Mouse (Mus musculus) embryo, embryonic 10 days (tissue): ENCODE data around the gene Slc3a1.

Experiments
- DNase-seq: peaks from one replicate; pipeline ENCODE4 v3.0.0-alpha.2; 2015; ENCODE audit warnings: low spot score

The Slc3a1 gene

DNA sequence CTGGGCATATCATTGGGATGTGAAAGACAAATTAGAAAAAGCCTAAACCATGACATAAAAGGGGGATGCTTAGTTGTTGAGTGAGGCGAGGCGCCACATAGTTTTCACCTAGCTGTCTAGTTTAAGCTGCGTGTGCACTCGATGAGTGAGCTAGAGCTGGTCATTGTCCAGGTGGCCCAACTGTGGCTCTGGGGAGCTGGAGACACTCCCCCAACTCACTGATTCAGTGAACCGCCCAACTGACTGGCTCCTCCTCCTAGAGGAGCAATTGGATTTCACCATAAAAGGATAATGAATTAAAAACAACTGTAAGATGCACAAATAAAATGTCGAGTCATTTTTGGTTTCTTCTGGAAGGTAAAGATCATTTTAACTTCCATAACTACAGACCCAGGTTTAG, 60.8 kb downstream of the Slc3a1 start:
- DNase-seq: peak; percentile 24

- peak; percentile 24 for DNase-seq
Measured at GRCm38 (mm10) chr17:85089621-85090020, 61.4 kb downstream of the Slc3a1 start.

- peak; percentile 98 for DNase-seq
Measured at GRCm38 (mm10) chr17:85090120-85091099, 62.2 kb downstream of the Slc3a1 start, which contains the start of the genes Prepl and Camkmt. Gene Prepl (minus strand): TSS chr17:85090241. Gene Camkmt (plus strand): TSS chr17:85090552.

DNA sequence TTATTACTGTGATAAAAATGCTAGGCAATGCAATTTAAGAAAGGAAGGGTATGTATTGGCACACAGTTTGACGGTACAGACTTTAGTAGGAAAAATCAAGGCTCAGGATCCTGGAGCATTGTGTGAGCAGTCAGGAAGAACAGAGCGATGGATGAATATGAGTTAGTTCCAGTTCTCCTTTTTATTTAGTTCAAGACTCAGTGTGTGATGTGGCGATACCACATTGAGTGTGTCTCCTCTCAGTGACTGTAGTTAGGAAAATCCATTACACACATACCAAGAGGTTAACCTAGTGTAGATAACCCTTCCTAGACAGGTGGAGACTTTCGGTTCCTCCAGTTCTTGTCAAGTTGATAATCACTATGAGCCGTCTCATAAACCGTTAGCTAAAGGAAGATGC, 63.6 kb downstream of the Slc3a1 start:
- DNase-seq: no peak

DNA sequence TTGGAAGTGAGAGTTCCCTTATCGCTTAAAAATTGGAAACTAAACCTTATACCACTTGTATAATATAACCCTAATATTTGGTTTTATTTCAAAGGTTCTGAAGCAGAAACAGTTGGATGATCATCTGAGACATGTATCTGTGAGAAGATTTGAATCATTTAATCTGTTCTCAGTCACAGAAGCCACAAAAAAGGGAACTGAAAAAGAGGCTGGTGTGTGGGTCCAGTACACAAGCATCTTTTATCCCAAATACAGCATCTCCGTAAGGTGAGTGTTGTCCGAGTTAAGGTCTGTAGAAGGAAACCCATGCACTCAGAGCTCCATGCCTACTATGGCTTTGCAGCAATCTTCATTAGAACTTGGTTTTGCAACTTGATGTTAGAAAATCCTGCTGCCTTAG, 68.2 kb downstream of the Slc3a1 start:
- no peak for DNase-seq

DNA sequence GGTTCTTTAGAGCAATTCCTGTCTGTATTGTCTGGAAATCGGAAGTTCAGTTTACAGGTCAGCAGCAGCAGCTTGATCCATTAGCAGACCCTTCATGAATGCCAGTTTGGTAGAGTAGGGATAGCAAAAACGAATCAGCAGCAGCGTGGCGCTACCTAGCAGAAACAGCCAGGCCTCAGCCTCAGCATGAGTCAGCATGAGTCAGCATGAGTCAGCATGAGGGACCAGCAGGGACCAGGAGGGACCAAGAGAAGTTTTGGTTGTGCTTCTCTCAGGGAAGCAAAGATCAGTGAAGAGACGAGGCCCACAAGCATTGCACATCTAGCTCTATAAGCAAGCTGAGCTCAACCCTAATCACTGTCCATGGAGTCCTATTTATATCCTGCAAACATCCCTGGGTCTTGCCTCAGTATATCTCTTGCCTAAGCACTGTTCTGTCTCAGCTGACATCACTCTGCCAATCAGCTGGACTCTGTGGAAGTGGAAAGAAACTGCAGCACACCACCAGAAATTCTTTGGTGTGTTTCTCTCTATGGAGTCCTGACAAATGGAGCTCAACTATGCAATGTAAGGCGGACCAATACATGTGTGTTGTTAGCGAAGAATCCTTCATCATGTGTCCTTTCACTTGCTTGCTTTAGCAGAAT, 70.6 kb downstream of the Slc3a1 start:
- DNase-seq: no peak

GRCm38 (mm10) chr17:85100232-85100631, 72.1 kb downstream of the Slc3a1 start:
- DNase-seq: no peak

GRCm38 (mm10) chr17:85101751-85102150, 73.6 kb downstream of the Slc3a1 start:
- DNase-seq: peak; percentile 47

GRCm38 (mm10) chr17:85103310-85103709, 75.1 kb downstream of the Slc3a1 start:
- peak; percentile 47 for DNase-seq

DNA sequence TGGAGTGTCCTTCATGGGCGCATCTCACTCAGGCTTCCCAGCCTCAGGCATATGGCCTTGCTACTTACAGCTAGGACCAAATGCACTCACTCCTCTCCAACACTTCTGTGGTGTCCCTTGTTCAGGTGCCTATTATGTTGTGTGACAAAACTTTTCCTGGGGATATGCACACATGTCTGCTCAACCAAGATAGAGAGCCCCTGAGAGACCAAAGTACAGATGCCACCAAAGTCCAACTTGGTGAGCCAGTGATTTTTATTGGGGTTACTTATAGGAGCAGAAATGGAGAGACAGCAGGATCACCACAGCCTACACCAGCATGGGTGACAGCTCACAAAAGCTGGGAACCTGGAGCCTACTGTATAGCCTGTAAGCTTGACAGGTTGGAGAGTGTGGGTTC, 82.5 kb downstream of the Slc3a1 start:
- DNase-seq: no peak

DNA sequence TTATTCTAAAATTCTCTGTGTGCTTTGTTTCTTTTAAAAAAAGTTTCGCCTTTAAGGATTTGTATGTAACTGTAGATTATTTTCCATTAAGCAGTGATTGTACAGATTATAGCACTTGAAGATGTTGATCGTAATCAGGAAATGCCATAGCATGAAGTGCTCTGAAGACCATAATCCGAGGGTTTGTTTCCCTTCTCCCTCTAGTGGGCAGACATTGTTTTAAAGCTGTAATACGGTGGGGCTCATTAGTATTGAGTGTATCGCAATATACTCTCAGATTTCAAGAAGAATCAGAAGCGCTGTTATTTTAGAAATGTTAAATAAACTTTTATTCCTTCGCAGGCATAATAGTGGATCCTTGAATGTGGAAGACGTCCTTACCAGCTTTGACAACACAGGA, 85.3 kb downstream of the Slc3a1 start:
- DNase-seq: no peak
